Mouse (Mus musculus) myocyte (in vitro differentiated cells): Measurements from ENCODE around the gene Jade1. TPM values are rescaled to one million over a fixed set of nuclear protein-coding genes. Genes with fewer than 3 reads are reported as not detected.

Experiments
- H3K27me3 ChIP-seq: one replicate; pipeline ENCODE4 v1.6.1; 2011; ENCODE audit not compliant: control insufficient read depth, insufficient read depth, insufficient read length
- H3K36me3 ChIP-seq: one replicate; pipeline ENCODE4 v1.6.1; 2011; ENCODE audit not compliant: control insufficient read depth, insufficient read depth
- H3K4me2 ChIP-seq: one replicate; pipeline ENCODE4 v1.6.1; 2011; ENCODE audit warnings: low read depth, control low read depth
- H3K4me3 ChIP-seq: one replicate; pipeline ENCODE4 v1.5.1; 2011; ENCODE audit warnings: mild to moderate bottlenecking, control low read depth, moderate library complexity
- H3K79me2 ChIP-seq: one replicate; pipeline ENCODE4 v1.6.1; 2011; ENCODE audit not compliant: control insufficient read depth, insufficient read depth
- H3ac ChIP-seq: one replicate; pipeline ENCODE4 v1.6.1; 2011; ENCODE audit not compliant: control insufficient read depth, insufficient read length
- CEBPB ChIP-seq: IDR thresholded peaks from 2 replicates; pipeline ENCODE4 v1.6.1; 2011; ENCODE audit warnings: mild to moderate bottlenecking, moderate library complexity; ENCODE audit not compliant: poor library complexity, insufficient read depth, severe bottlenecking
- E2F4 ChIP-seq: IDR thresholded peaks from one replicate; pipeline ENCODE4 v1.6.1; 2011; ENCODE audit warnings: mild to moderate bottlenecking, control low read depth, moderate library complexity; ENCODE audit not compliant: insufficient read depth
- MAX ChIP-seq: IDR thresholded peaks from one replicate; pipeline ENCODE4 v1.6.1; 2011; ENCODE audit warnings: low read depth, mild to moderate bottlenecking, control low read depth
- MYOD1 ChIP-seq, 3 experiments: IDR thresholded peaks; one replicate each; pipeline ENCODE4 v1.6.1; 2011; ENCODE audit warnings: control low read depth in 2 of 3, low read depth in 2 of 3, mild to moderate bottlenecking in 2 of 3, moderate library complexity in 1 of 3; ENCODE audit not compliant: insufficient read length in 2 of 3, control insufficient read depth in 1 of 3
- MYOG ChIP-seq, 3 experiments: IDR thresholded peaks; one replicate each; pipeline ENCODE4 v1.6.1; 2011; ENCODE audit warnings: control low read depth in 2 of 3, low read depth in 2 of 3, mild to moderate bottlenecking in 2 of 3; ENCODE audit not compliant: insufficient read length in 2 of 3, control insufficient read depth in 1 of 3, insufficient read depth in 1 of 3
- POLR2A ChIP-seq: IDR thresholded peaks from one replicate; pipeline ENCODE4 v1.6.1; 2011; ENCODE audit warnings: low read depth, mild to moderate bottlenecking, control low read depth, moderate library complexity; ENCODE audit not compliant: insufficient read length
- POLR2AphosphoS2 ChIP-seq: IDR thresholded peaks from one replicate; pipeline ENCODE4 v1.6.1; 2011; ENCODE audit warnings: low read depth, control low read depth; ENCODE audit not compliant: insufficient read length
- REST ChIP-seq: IDR thresholded peaks from one replicate; pipeline ENCODE4 v1.6.1; 2011; ENCODE audit warnings: mild to moderate bottlenecking, control low read depth, moderate library complexity; ENCODE audit not compliant: insufficient read depth, insufficient read length
- SRF ChIP-seq: IDR thresholded peaks from one replicate; pipeline ENCODE4 v1.6.1; 2011; ENCODE audit warnings: low read depth; ENCODE audit not compliant: control insufficient read depth, insufficient read length
- TCF12 ChIP-seq: IDR thresholded peaks from one replicate; pipeline ENCODE4 v1.6.1; 2011; ENCODE audit warnings: mild to moderate bottlenecking, control low read depth; ENCODE audit not compliant: poor library complexity, insufficient read depth, severe bottlenecking
- TCF3 ChIP-seq: IDR thresholded peaks from one replicate; pipeline ENCODE4 v1.6.1; 2011; ENCODE audit warnings: low read depth, control low read depth; ENCODE audit not compliant: insufficient read length
- USF1 ChIP-seq: IDR thresholded peaks from one replicate; pipeline ENCODE4 v1.6.1; 2011; ENCODE audit warnings: low read depth, mild to moderate bottlenecking, control low read depth, moderate library complexity
- polyA plus RNA-seq: library from polyadenylated mRNA; unstranded; fragments of >200 nt; fragmentation: generic; extraction: Trizol; gene quantifications from one replicate; pipeline ENCODE4 v1.2.1, GENCODE M21; 2012; ENCODE audit warnings: missing spikeins

The Jade1 gene
- polyA plus RNA-seq, 1 experiment = 8.8 TPM

DNA sequence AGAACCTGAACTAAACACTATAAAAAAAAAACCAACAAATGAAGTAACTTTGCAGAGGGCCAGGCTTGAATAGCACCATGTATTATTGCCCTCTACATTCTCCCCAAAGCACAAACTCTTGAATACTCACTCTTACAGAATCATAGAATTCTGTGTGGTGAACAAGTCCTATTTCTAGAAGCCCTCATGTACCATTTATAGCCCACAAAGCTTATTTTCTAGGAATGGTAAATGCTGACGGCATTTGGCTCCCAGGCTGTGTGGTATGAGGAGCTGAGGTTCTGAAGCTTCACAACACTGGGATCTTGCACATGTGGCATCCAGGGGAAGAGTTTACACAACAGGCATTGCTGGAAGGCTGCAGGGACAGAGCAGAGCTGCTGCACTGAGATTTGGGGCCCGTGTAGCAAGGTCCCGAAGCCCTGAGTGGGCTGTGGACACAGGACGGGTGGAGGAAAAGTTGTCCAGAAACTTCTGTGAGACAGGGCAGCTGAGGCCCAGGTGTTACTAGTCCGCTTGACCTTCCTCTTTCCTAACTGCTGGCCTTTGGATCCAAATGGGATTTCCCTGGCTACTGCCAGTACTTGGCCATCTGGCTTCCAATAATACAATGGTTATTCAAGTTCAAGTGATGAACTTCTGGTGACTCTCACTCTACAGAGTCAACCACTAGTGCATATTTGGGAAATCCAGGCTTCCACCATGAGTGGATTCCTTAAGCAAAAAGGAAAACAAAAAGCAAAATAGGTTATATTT lies 58.9 kb downstream of the Jade1 start:
- no peaks in the 10 kb centered on the region for H3K79me2 ChIP-seq
- no peaks in the 10 kb centered on the region for H3K27me3 ChIP-seq
- H3ac ChIP-seq = no peak overlapping the region
- H3K36me3 ChIP-seq = peaks cover 43% of the 10 kb centered on the region
- H3K4me3 ChIP-seq = no peak overlapping the region
- TF ChIP-seq POLR2A (no peak), POLR2AphosphoS2 (no peak), CEBPB (no peak), USF1 (no peak), MYOD1 (IDR thresholded peaks at IDR 0.05; ENCODE audit: control insufficient read depth in 1 of 3, insufficient read length in 2 of 3, low read depth in 2 of 3) (no peak), TCF12 (no peak), SRF (no peak), MAX (no peak)
- H3K4me2 ChIP-seq = no peak overlapping the region

DNA sequence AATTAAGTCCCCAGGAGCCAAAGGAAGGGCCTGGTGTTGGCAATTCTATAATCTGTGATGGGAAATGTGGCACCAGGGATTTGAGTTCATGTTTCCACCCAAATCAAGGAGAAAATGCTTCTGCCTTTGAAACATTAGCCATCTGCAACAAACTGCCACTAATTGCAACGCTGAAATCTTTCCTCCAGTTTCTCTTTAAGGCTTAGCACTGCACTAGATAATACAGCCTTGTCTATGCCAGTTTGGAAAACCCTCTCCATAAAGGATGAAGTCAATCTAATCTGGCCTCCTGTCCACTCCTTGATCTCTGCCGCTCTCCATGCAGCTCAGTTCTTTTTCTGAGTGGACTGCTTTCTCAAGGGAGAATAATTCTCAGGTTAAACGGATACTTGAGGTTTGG lies 62.5 kb downstream of the Jade1 start:
- Histone ChIP-seq H3ac (no peak overlapping the region), H3K4me3 (no peak overlapping the region), H3K36me3 (peaks cover 12% of the 10 kb centered on the region), H3K27me3 (no peaks in the 10 kb centered on the region), H3K4me2 (no peak overlapping the region), H3K79me2 (no peaks in the 10 kb centered on the region)
- TF ChIP-seq TCF3 (no peak), REST (no peak), MAX (no peak), POLR2AphosphoS2 (no peak), MYOG (IDR thresholded peaks at IDR 0.05; ENCODE audit: control insufficient read depth in 1 of 3, insufficient read depth in 1 of 3, insufficient read length in 2 of 3, low read depth in 2 of 3) (no peak), E2F4 (no peak), USF1 (no peak), POLR2A (no peak), TCF12 (no peak), SRF (no peak), CEBPB (no peak), MYOD1 (IDR thresholded peaks at IDR 0.05; ENCODE audit: control insufficient read depth in 1 of 3, insufficient read length in 2 of 3, low read depth in 2 of 3) (no peak)

DNA sequence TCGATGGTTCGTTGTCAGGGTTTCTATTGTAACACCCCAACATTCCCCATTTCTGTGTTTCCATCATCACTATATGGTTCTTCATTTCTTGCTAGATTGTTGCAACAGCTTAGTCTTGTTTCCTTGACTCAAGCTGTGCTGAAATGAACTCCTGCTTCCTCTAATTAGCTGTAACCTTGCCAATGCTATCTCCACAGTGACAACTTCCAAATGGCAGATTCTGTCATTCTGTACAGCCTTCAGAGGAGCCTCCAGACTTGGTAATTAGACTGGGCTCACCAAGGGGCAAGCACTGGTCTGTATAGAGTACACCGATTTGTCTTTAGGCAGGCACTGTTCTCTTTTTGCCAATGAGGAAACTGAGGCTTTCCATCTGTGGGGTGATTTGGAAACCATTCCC lies 63.0 kb downstream of the Jade1 start:
- Histone ChIP-seq H3K4me3 (no peak overlapping the region), H3K79me2 (no peaks in the 10 kb centered on the region), H3K36me3 (peaks cover 11% of the 10 kb centered on the region), H3ac (no peak overlapping the region), H3K27me3 (no peaks in the 10 kb centered on the region), H3K4me2 (no peak overlapping the region)
- no peak for TF ChIP-seq MYOD1 (IDR thresholded peaks at IDR 0.05; ENCODE audit: control insufficient read depth in 1 of 3, insufficient read length in 2 of 3, low read depth in 2 of 3)
- TF ChIP-seq CEBPB = no peak
- no peak for TF ChIP-seq MYOG (IDR thresholded peaks at IDR 0.05; ENCODE audit: control insufficient read depth in 1 of 3, insufficient read depth in 1 of 3, insufficient read length in 2 of 3, low read depth in 2 of 3)
- TF ChIP-seq POLR2AphosphoS2 = no peak
- TF ChIP-seq SRF = no peak
- TF ChIP-seq E2F4 = no peak
- no peak for TF ChIP-seq POLR2A
- TF ChIP-seq TCF3 = no peak
- TF ChIP-seq TCF12 = no peak
- no peak for TF ChIP-seq USF1
- no peak for TF ChIP-seq REST
- no peak for TF ChIP-seq MAX

DNA sequence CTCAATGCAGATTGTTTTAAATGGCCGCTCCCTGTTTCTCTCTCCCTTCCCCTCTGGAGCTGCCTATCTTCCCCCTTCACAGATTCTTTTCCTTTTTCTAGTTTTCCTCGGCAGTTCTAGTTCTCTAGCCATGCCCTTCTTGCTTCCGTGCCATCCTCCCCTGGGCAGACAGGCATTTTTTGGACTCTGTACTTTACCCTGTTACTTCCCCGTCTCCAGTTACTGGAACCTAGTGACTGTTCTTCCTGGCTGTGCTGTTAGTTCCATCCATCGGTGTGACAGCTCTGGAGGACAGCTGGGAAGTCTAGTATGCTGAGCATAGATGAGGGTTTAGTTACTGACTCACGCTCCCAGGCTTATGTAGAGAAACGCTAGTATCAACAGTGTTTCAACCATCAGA lies 65.4 kb downstream of the Jade1 start:
- Histone ChIP-seq H3K4me2 (no peak overlapping the region), H3K36me3 (peaks cover 3% of the 10 kb centered on the region), H3K4me3 (no peak overlapping the region), H3K79me2 (no peaks in the 10 kb centered on the region), H3K27me3 (no peaks in the 10 kb centered on the region), H3ac (no peak overlapping the region)
- TF ChIP-seq E2F4 = no peak
- no peak for TF ChIP-seq TCF3
- no peak for TF ChIP-seq CEBPB
- TF ChIP-seq SRF = no peak
- no peak for TF ChIP-seq TCF12
- TF ChIP-seq POLR2A = no peak
- TF ChIP-seq MAX = no peak
- no peak for TF ChIP-seq MYOG (IDR thresholded peaks at IDR 0.05; ENCODE audit: control insufficient read depth in 1 of 3, insufficient read depth in 1 of 3, insufficient read length in 2 of 3, low read depth in 2 of 3)
- no peak for TF ChIP-seq REST
- no peak for TF ChIP-seq USF1
- no peak for TF ChIP-seq MYOD1 (IDR thresholded peaks at IDR 0.05; ENCODE audit: control insufficient read depth in 1 of 3, insufficient read length in 2 of 3, low read depth in 2 of 3)
- no peak for TF ChIP-seq POLR2AphosphoS2
